Comparison of ENCODE assay signal across 8 mouse cellular contexts in the genomic region with DNA sequence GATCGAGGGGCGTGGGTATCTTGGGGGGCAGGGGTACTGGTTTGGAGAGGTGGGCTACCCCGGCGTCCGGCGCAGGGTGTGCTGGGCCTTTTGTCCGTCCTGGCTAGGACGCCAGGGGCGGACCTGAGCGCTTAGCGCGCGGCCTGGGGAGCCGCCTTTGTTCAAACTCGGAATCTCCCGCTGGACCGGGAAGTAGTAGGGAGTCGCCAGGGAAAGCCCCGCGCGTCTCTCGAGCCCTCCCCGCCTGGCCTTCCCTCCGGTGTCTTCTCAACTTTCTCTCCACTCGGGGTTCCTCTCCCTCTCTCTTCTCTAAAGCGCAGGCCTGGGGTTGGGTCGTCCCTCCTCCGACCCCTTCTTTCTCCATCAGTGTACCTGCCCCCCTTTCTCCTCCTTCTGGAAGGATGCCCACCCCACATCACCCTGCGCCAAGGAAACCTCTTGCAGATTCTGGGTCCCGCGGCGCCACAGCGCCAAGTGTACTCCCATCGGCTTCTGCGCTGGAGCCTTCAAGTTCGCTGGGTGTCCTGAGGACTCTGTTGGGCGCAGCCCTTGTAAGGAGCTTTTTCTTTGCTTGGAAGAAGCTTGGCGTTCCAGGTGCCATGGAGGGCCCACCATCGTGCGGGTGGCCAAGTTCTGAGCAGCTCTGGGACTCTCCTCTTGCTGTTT. TPM values are rescaled to one million over a fixed set of nuclear protein-coding genes. Genes with fewer than 3 reads are reported as not detected.
DNase-seq lines count a peak whose midpoint lies in the region; ATAC-seq and TF ChIP-seq lines count a peak whose summit lies in the region.

No protein-coding gene starts in this region.

- DNase-seq in NIH3T3 (ENCODE audit: low read depth) = peak; percentile 88
- peak; percentile 72 for DNase-seq in gastrocnemius, postnatal 14 days
- DNase-seq in intestine, embryonic 14.5 days (ENCODE audit: low spot score) = peak; percentile 89
- peak; percentile 76 for DNase-seq in limb, embryonic 11.5 days (ENCODE audit: low spot score)
- DNase-seq in midbrain, embryonic 14.5 days = peak; percentile 78
- peak; percentile 64 for DNase-seq in stomach, postnatal 0 days (ENCODE audit: low spot score)
- no peak for DNase-seq in thymus, postnatal 10 days (ENCODE audit: low spot score in 2 of 2)

- H3K4me1 ChIP-seq in brown adipose tissue, adult 24 weeks (ENCODE audit: control insufficient read depth, insufficient read depth, insufficient read length, low read length) = peaks cover 29% of the 10 kb centered on the region
- H3K4me1 ChIP-seq in intestine, embryonic 14.5 days (replicated peaks; ENCODE audit: control insufficient read depth, insufficient read depth, low read length) = peaks cover 21% of the 10 kb centered on the region
- peaks cover 19% of the 10 kb centered on the region for H3K4me1 ChIP-seq in limb, embryonic 11.5 days (ENCODE audit: control insufficient read depth, insufficient read depth, low read length)
- peaks cover 36% of the 10 kb centered on the region for H3K4me1 ChIP-seq in midbrain, embryonic 14.5 days (ENCODE audit: control insufficient read depth, insufficient read depth, low read length)
- no peaks in the 10 kb centered on the region for H3K4me1 ChIP-seq in stomach, postnatal 0 days (replicated peaks; ENCODE audit: control insufficient read depth, insufficient read depth)

- TF ChIP-seq CTCF in stomach, postnatal 0 days (IDR thresholded peaks at IDR 0.05; ENCODE audit: low read depth) = peak; percentile 43

- peaks cover 3% of the 10 kb centered on the region; the same call in 1 of the 2 replicates for H3K36me3 ChIP-seq in intestine, embryonic 14.5 days (ENCODE audit: control insufficient read depth, insufficient read depth, low read length)
- 0 out of 2 replicates have a peak, but pooled peaks cover 2% of the 10 kb centered on the region for H3K36me3 ChIP-seq in limb, embryonic 11.5 days (ENCODE audit: control insufficient read depth, insufficient read depth, low read length)
- no peaks in the 10 kb centered on the region for H3K36me3 ChIP-seq in midbrain, embryonic 14.5 days (ENCODE audit: control insufficient read depth, insufficient read depth, low read length)
- no peaks in the 10 kb centered on the region for H3K36me3 ChIP-seq in stomach, postnatal 0 days (ENCODE audit: control insufficient read depth, insufficient read depth, low read length)

- no peaks in the 10 kb centered on the region for H3K27me3 ChIP-seq in intestine, embryonic 14.5 days (replicated peaks; ENCODE audit: control insufficient read depth, insufficient read depth, low read length)
- no peaks in the 10 kb centered on the region for H3K27me3 ChIP-seq in limb, embryonic 11.5 days (ENCODE audit: control insufficient read depth, insufficient read depth, low read length)
- no peaks in the 10 kb centered on the region for H3K27me3 ChIP-seq in midbrain, embryonic 14.5 days (ENCODE audit: control insufficient read depth, insufficient read depth, low read length)
- no peaks in the 10 kb centered on the region for H3K27me3 ChIP-seq in stomach, postnatal 0 days (ENCODE audit: control insufficient read depth, insufficient read depth, low read length)

- H3K4me3 ChIP-seq in brown adipose tissue, adult 24 weeks (ENCODE audit: insufficient read depth, low read depth, low read length) = peak overlapping the region; percentile 96
- H3K4me3 ChIP-seq in intestine, embryonic 14.5 days (ENCODE audit: low read depth, low read length) = peak overlapping the region; percentile 85
- peak overlapping the region; percentile 88 for H3K4me3 ChIP-seq in limb, embryonic 11.5 days (ENCODE audit: low read depth, low read length)
- H3K4me3 ChIP-seq in midbrain, embryonic 14.5 days (replicated peaks; ENCODE audit: low read depth, low read length) = peak overlapping the region; percentile 82
- peak overlapping the region; percentile 69 for H3K4me3 ChIP-seq in stomach, postnatal 0 days (ENCODE audit: low read depth, low read length)

- intact Hi-C loops in gastrocnemius, postnatal 14 days (cut with DNase I; ENCODE audit: low total_unique reads) = loop anchor here (10.0 kb wide), 1 partner anchor 46 kb away; no protein-coding TSS in a partner anchor

- H3K9me3 ChIP-seq in intestine, embryonic 14.5 days (ENCODE audit: control insufficient read depth, low read length) = no peaks in the 10 kb centered on the region
- H3K9me3 ChIP-seq in limb, embryonic 11.5 days (ENCODE audit: control insufficient read depth, low read length) = no peaks in the 10 kb centered on the region
- H3K9me3 ChIP-seq in midbrain, embryonic 14.5 days (ENCODE audit: control insufficient read depth, low read length) = no peaks in the 10 kb centered on the region
- no peaks in the 10 kb centered on the region for H3K9me3 ChIP-seq in stomach, postnatal 0 days (ENCODE audit: control insufficient read depth, low read length)

- under 1% methylated on average over 35 of the region's 40 CpGs for WGBS in intestine, embryonic 14.5 days
- under 1% methylated on average over 40 of the region's 40 CpGs for WGBS in limb, embryonic 11.5 days
- under 1% methylated on average over 40 of the region's 40 CpGs for WGBS in midbrain, embryonic 14.5 days
- under 1% methylated on average over 40 of the region's 40 CpGs for WGBS in stomach, postnatal 0 days

- peak; percentile 86 for ATAC-seq in intestine, embryonic 14.5 days (replicated peaks; ENCODE audit: low FRiP score, low TSS enrichment, low read depth)
- peak; percentile 81; the same call in 1 of the 2 replicates for ATAC-seq in limb, embryonic 11.5 days (ENCODE audit: insufficient number of reproducible peaks, low FRiP score, low TSS enrichment, low read depth)
- ATAC-seq in midbrain, embryonic 14.5 days (ENCODE audit: low FRiP score, low TSS enrichment) = peak; percentile 75
- ATAC-seq in stomach, postnatal 0 days (ENCODE audit: low FRiP score, low TSS enrichment) = peak; percentile 80

- peak overlapping the region; percentile 91 for H3K9ac ChIP-seq in intestine, embryonic 14.5 days (ENCODE audit: low read length)
- H3K9ac ChIP-seq in limb, embryonic 11.5 days (ENCODE audit: low read length) = peak overlapping the region; percentile 97
- H3K9ac ChIP-seq in midbrain, embryonic 14.5 days (replicated peaks; ENCODE audit: low read length) = peak overlapping the region; percentile 94
- H3K9ac ChIP-seq in stomach, postnatal 0 days (ENCODE audit: low read length) = peak overlapping the region; percentile 80

- TF ChIP-seq EP300 in stomach, postnatal 0 days (optimal IDR thresholded peaks at IDR 0.05) = no peak

- peak overlapping the region; percentile 74 for H3K4me2 ChIP-seq in intestine, embryonic 14.5 days (ENCODE audit: low read length)
- peak overlapping the region; percentile 84 for H3K4me2 ChIP-seq in limb, embryonic 11.5 days (ENCODE audit: low read depth, severe bottlenecking)
- H3K4me2 ChIP-seq in midbrain, embryonic 14.5 days (ENCODE audit: low read length) = peak overlapping the region; percentile 86
- peak overlapping the region; percentile 76 for H3K4me2 ChIP-seq in stomach, postnatal 0 days (replicated peaks; ENCODE audit: low read depth)

- peak overlapping the region; percentile 88 for H3K27ac ChIP-seq in brown adipose tissue, adult 24 weeks (replicated peaks; ENCODE audit: low read depth, low read length)
- peak overlapping the region; percentile 94 for H3K27ac ChIP-seq in intestine, embryonic 14.5 days (ENCODE audit: low read depth)
- peak overlapping the region; percentile 85 for H3K27ac ChIP-seq in limb, embryonic 11.5 days (replicated peaks; ENCODE audit: low read depth, low read length)
- peak overlapping the region; percentile 87 for H3K27ac ChIP-seq in midbrain, embryonic 14.5 days (replicated peaks; ENCODE audit: low read depth, low read length)
- peak overlapping the region; percentile 91 for H3K27ac ChIP-seq in stomach, postnatal 0 days (replicated peaks)

RNA-seq across cellular contexts. Expression of a gene that starts 1.1 kb away (rescaled TPM):
- 21.5 and 26.4 TPM in 2 replicates for polyA plus RNA-seq in brown adipose tissue, adult 24 weeks (2012; ENCODE audit: insufficient read depth, insufficient read length, missing spikeins)
- total RNA-seq in gastrocnemius, postnatal 14 days (2021) = 10 to 100 TPM; 63.6 to 66.6 TPM
- polyA plus RNA-seq in intestine, embryonic 14.5 days (2014; fragmentation: Nextera tagmentation; extraction: Ambion mirVana) = 116 and 132 TPM in 2 replicates
- polyA plus RNA-seq in limb, embryonic 11.5 days (2014; fragmentation: Nextera tagmentation; extraction: Ambion mirVana) = 134 and 146 TPM in 2 replicates
- 39.8 and 57.8 TPM in 2 replicates for polyA plus RNA-seq in midbrain, embryonic 14.5 days (2014; fragmentation: Nextera tagmentation; extraction: Ambion mirVana)
- 19.4 and 20.9 TPM in 2 replicates for polyA plus RNA-seq in stomach, postnatal 0 days (2015; fragmentation: Nextera tagmentation; extraction: Ambion mirVana)

Comparison
In these comparisons a context has a peak if more than half of its experiments do, and no peak if none do; other contexts are left out.
1. DNase-seq: peak in NIH3T3 (single experiment), gastrocnemius, postnatal 14 days (single experiment), intestine, embryonic 14.5 days (single experiment), limb, embryonic 11.5 days (single experiment), midbrain, embryonic 14.5 days (single experiment) and stomach, postnatal 0 days (single experiment); none in thymus, postnatal 10 days (0 of 2).
2. Peak in every context shown above with its lines, with median percentiles within 50 percentile points of each other: H3K27ac ChIP-seq, H3K4me3 ChIP-seq, ATAC-seq, H3K4me2 ChIP-seq and H3K9ac ChIP-seq.